Mouse (Mus musculus) urinary bladder, postnatal 25 days (tissue): Measurements from ENCODE around the gene Nudt4.

Source experiments
- DNase-seq: peaks from one replicate; pipeline ENCODE4 v3.0.0; 2022; ENCODE audit warnings: low spot score

The Nudt4 gene

DNA sequence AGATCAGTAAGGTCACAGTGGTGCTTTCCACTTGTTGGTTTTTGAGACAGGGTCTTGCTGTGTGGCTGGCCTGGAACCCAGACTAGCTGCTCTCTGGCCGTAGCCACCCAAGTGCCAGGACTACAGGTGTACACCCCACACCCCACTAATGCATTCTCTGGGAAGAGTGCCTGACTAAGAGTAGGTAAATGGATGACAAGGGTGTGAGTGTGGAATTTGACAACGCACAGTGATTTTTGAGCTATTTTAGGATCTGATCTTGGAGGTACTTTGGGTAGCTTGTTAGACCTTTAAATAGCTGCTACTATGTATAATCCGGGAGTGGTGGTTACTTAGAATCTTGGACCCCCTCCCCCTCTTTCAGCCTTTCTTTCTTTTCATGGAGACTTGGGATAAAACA lies 24.7 kb downstream of the Nudt4 start:
- no peak for DNase-seq

GRCm38 (mm10) chr10:95536222-95536541 lies 27.8 kb downstream of the Nudt4 start:
- DNase-seq = no peak

- DNase-seq = no peak
Observed at GRCm38 (mm10) chr10:95535399-95536221, 28.3 kb downstream of the Nudt4 start.

DNA sequence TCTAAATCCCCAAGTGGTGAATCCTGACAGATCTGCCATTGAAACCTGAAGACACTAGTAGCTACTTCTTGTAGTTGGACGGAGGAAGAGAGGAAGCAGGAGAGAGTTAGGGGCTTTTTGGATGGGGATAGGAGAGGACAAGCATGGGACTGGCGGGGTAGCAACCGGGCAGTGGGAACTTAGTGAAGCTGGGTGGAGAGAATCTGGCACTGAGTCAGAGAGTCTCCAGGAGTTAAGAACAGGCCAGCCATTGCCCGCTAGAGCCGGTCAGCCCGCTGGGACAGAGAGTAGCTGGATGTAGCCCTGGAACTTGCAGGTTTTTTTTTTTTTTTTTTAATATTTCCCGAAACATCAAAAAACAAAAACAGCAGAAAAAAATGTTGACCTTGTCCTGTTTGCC lies 30.6 kb downstream of the Nudt4 start:
- no peak for DNase-seq

DNA sequence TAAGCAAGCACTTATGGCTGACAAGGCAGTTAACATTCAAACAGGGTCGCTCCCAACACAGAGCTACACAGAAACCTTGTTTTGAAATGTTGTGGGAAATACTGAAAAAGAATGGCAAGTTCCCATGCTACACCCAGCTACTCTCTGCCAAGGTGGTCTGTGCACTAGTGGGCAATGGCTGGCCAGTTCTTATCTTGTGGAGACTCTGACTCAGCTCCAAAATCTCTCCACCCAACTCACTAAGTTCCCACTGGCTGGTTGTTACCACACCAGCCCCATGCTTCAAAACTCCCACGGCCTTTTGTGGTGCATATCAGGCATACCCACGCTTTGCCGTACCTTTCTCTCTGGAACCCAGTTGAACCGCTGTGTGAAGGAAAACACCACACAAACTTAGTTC lies 31.0 kb downstream of the Nudt4 start:
- no peak for DNase-seq

GRCm38 (mm10) chr10:95530551-95531121 lies 33.3 kb downstream of the Nudt4 start:
- DNase-seq = no peak

GRCm38 (mm10) chr10:95526495-95527122 lies 37.3 kb downstream of the Nudt4 start:
- DNase-seq = no peak

DNA sequence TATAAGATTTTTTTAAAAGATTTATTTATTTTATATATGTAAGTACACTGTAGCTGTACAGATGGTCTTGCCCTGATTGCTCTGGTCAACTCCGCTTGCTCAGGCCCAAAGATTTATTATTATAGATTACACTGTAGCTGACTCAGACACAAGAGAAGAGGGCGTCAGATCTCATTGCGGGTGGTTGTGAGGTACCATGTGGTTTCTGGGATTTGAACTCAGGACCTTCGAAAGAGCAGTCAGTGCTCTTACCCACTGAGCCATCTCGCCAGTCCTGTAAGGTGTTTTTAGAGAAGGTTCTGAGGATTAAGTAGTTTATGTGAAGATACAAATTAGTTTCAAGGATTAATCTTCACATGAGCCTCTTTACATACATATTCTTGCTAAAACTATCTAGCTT lies 38.1 kb downstream of the Nudt4 start:
- DNase-seq = no peak

DNA sequence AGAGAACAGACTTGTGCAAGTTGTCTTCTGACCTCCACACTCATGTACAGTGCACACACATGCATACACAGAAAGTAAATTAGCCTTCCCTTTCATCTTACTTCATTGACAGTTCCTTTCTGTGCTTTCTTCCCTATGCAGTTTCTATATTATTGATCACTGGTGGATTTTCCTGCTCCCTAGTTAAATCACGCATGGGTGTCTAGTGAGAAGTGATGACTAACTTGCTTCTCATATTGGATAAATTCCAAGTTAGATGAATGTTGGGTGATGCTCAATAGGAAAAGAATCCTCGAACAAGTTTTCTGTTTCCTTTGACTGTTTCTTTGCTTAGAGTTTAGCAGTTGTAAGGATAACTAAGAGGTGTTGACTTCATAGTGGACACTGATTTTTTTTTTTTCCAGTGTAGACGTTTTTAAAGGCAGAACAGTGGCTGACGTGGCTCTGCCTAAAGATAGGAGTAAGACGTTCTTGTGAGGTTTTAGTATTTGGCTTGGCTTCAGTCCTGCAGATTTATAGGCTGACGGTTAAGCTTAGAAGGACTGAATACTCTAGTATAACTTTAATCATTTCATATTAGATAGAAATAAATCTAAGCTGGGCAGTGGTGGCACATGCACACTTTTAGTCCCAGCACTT lies 38.8 kb downstream of the Nudt4 start:
- no peak for DNase-seq

GRCm38 (mm10) chr10:95517656-95518055 lies 46.3 kb downstream of the Nudt4 start:
- DNase-seq = no peak

GRCm38 (mm10) chr10:95515293-95515931 lies 48.5 kb downstream of the Nudt4 start:
- peak; percentile 45 for DNase-seq

- peak; percentile 93 for DNase-seq
Observed at GRCm38 (mm10) chr10:95514656-95515292, 49.2 kb downstream of the Nudt4 start, which contains the start of gene Ube2n. Gene Ube2n, plus strand, starts transcription at chr10:95515145.

DNA sequence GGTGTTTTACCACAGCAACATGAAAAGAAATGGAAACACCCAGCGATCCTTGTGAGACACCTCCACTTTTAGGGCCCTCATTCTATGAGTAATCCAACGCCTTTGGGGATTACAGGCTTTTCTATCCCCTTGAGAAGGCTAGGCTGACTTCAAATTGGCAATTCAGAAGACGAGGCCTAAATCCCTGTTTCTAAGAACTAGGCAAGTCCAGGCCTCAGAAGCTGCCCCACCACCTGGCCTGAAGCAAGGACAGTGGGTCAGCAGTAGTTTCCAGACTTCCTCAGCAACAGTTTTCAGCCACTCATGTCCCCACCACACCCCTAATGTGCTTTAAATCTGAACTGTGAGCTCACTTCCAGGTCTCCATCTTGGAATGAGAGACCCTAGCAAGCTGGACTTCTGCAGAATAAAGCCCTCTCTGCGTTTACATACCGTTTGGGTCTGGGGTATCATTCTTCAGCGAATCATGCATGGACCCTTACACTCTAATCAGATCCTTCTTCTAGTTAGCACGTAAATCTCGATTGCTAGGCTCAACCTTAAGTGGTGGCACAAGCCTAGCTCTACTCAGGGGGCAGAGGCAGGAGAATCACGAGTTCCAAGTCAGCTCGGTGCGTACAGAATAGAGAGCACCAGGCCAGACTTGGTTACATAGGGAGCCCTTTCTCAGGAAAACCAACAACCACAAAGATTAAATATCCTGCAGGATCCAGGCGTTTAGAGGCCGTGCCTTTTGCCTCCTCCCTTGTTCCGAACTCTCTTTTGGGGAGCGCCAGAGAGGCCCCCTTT lies 50.0 kb downstream of the Nudt4 start:
- no peak for DNase-seq

DNA sequence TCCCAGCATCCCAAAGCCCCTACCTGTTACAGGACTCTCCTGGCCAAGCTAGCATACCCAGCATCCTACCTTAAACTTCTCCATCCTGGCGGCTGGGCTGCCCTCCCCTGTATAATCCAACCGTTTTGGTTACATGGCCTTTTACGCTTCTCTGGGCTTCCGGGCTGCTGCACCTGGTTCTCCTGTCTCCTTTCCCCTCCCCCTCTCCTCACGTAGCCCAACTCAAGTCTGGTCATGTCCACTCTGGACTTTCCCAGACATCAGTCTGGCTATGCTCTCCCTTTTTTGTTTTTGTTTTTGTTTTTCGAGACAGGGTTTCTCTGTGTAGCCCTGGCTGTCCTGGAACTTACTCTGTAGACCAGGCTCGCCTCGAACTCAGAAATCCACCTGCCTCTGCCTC lies 51.3 kb downstream of the Nudt4 start:
- no peak for DNase-seq

- DNase-seq = no peak
Observed at GRCm38 (mm10) chr10:95509263-95509662, 54.7 kb downstream of the Nudt4 start.

- no peak for DNase-seq
Observed at GRCm38 (mm10) chr10:95508793-95509192, 55.2 kb downstream of the Nudt4 start.

- DNase-seq = no peak
Observed at GRCm38 (mm10) chr10:95508126-95508525, 55.8 kb downstream of the Nudt4 start.

- DNase-seq = no peak
Observed at GRCm38 (mm10) chr10:95504341-95504740, 59.6 kb downstream of the Nudt4 start.

DNA sequence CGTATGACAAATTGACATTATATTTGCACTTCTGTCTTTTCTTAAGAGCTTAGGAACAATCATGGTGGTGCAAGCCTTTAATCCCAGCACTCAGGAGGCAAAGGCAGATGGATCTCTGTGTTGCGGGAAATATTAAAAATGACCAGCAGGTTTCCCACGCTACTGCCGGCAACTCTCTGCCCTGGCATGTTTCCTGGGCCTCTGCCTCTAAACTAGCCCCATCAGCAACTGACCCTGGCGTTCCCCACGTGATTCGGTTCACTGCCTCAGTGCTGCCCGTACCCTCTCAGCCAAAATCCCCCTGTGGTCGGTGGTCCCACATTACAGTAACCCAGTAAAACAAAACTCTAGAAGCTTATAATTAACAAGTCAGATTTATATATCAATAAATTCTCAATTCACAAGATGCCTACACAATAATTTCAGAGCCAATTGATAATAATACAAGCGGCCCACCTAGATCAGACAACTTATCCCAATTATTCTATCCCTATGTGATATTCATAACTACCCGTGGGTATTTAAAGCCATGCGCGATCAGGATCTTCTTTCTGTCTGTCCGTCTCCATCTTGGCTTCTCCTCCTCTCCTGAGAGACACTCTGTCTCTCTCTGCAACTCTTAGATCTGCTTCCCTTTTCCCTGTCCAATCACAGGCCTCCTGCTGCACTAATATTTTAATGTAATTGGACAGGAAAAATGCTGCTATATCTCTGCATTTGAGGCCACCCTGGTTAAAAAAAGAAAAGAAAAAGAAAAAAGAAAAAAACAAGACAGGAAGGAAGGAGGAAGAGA lies 60.3 kb downstream of the Nudt4 start:
- no peak for DNase-seq

- DNase-seq = peak; percentile 72
Observed at GRCm38 (mm10) chr10:95501463-95502081, 62.4 kb downstream of the Nudt4 start, which contains the start of gene Mrpl42. Gene Mrpl42, minus strand, starts transcription at chr10:95501940.
